Mouse (Mus musculus): ENCODE data around the gene Actl11. TPM values are rescaled to one million over a fixed set of nuclear protein-coding genes. Genes with fewer than 3 reads are reported as not detected.

Actl11 gene
- polyA plus RNA-seq, 1 experiment from 2014 or later: not detected

- Histone ChIP-seq H3K4me3 (ENCODE audit: low read depth, low read length) (no peak overlapping the region), H3K27me3 (ENCODE audit: control insufficient read depth, insufficient read depth, low read length) (no peaks in the 10 kb centered on the region), H3K27ac (ENCODE audit: low read depth, low read length) (no peak overlapping the region), H3K36me3 (ENCODE audit: control insufficient read depth, insufficient read depth, low read length) (no peaks in the 10 kb centered on the region), H3K9ac (ENCODE audit: low read depth, low read length) (no peak overlapping the region), H3K4me2 (replicated peaks; ENCODE audit: low read depth, low read length) (no peak overlapping the region), H3K4me1 (replicated peaks; ENCODE audit: control insufficient read depth, insufficient read depth, low read length) (no peaks in the 10 kb centered on the region), H3K9me3 (ENCODE audit: control insufficient read depth, low read length) (no peaks in the 10 kb centered on the region)
- DNase-seq (ENCODE audit: low spot score) (no peak), ATAC-seq (ENCODE audit: low FRiP score) (no peak)
- 63% methylated on average over 9 of the region's 9 CpGs for WGBS
Observed at GRCm38 (mm10) chr9:107926920-107927420, 1.3 kb upstream of the Actl11 start.

- Histone ChIP-seq H3K27ac (ENCODE audit: low read depth, low read length) (no peak overlapping the region), H3K4me2 (replicated peaks; ENCODE audit: low read depth, low read length) (no peak overlapping the region), H3K4me1 (replicated peaks; ENCODE audit: control insufficient read depth, insufficient read depth, low read length) (0 out of 2 replicates have a peak, but pooled peaks cover 3% of the 10 kb centered on the region), H3K9me3 (ENCODE audit: control insufficient read depth, low read length) (no peaks in the 10 kb centered on the region), H3K9ac (ENCODE audit: low read depth, low read length) (no peak overlapping the region), H3K27me3 (ENCODE audit: control insufficient read depth, insufficient read depth, low read length) (no peaks in the 10 kb centered on the region), H3K36me3 (ENCODE audit: control insufficient read depth, insufficient read depth, low read length) (no peaks in the 10 kb centered on the region), H3K4me3 (ENCODE audit: low read depth, low read length) (no peak overlapping the region)
- WGBS: 84% methylated on average over 5 of the region's 5 CpGs
- DNase-seq (ENCODE audit: low spot score) (no peak), ATAC-seq (ENCODE audit: low FRiP score) (no peak)
Observed at GRCm38 (mm10) chr9:107927749-107928148, 520 bp upstream of the Actl11 start.

GRCm38 (mm10) chr9:107932221-107932620 is 4.0 kb downstream of the Actl11 start:
- Histone ChIP-seq H3K9ac (ENCODE audit: low read depth, low read length) (no peak overlapping the region), H3K4me2 (replicated peaks; ENCODE audit: low read depth, low read length) (no peak overlapping the region), H3K27ac (ENCODE audit: low read depth, low read length) (no peak overlapping the region), H3K9me3 (ENCODE audit: control insufficient read depth, low read length) (no peaks in the 10 kb centered on the region), H3K36me3 (ENCODE audit: control insufficient read depth, insufficient read depth, low read length) (no peaks in the 10 kb centered on the region), H3K27me3 (ENCODE audit: control insufficient read depth, insufficient read depth, low read length) (peaks cover 4% of the 10 kb centered on the region), H3K4me3 (ENCODE audit: low read depth, low read length) (no peak overlapping the region), H3K4me1 (replicated peaks; ENCODE audit: control insufficient read depth, insufficient read depth, low read length) (peaks cover 17% of the 10 kb centered on the region)
- no peak for DNase-seq (ENCODE audit: low spot score)
- 63% methylated on average over 4 of the region's 4 CpGs for WGBS
- ATAC-seq (ENCODE audit: low FRiP score): no peak

GRCm38 (mm10) chr9:107934146-107934545 is 5.9 kb downstream of the Actl11 start:
- H3K36me3 ChIP-seq (ENCODE audit: control insufficient read depth, insufficient read depth, low read length): no peaks in the 10 kb centered on the region
- no peak for ATAC-seq (ENCODE audit: low FRiP score)
- H3K4me3 ChIP-seq (ENCODE audit: low read depth, low read length): no peak overlapping the region
- H3K27me3 ChIP-seq (ENCODE audit: control insufficient read depth, insufficient read depth, low read length): peaks cover 4% of the 10 kb centered on the region
- H3K9me3 ChIP-seq (ENCODE audit: control insufficient read depth, low read length): no peaks in the 10 kb centered on the region
- no peak overlapping the region for H3K9ac ChIP-seq (ENCODE audit: low read depth, low read length)
- no peak overlapping the region for H3K4me2 ChIP-seq (replicated peaks; ENCODE audit: low read depth, low read length)
- peaks cover 17% of the 10 kb centered on the region for H3K4me1 ChIP-seq (replicated peaks; ENCODE audit: control insufficient read depth, insufficient read depth, low read length)
- no peak overlapping the region for H3K27ac ChIP-seq (ENCODE audit: low read depth, low read length)
- WGBS: 87% methylated on average over 11 of the region's 11 CpGs
- DNase-seq (ENCODE audit: low spot score): no peak

- DNase-seq (ENCODE audit: low spot score) (no peak), ATAC-seq (ENCODE audit: low FRiP score) (no peak)
- Histone ChIP-seq H3K36me3 (ENCODE audit: control insufficient read depth, insufficient read depth, low read length) (no peaks in the 10 kb centered on the region), H3K4me2 (replicated peaks; ENCODE audit: low read depth, low read length) (peak within 1 kb of the TSS; percentile 69), H3K27ac (ENCODE audit: low read depth, low read length) (no peak within 1 kb of the TSS), H3K9me3 (ENCODE audit: control insufficient read depth, low read length) (no peaks in the 10 kb centered on the region), H3K27me3 (ENCODE audit: control insufficient read depth, insufficient read depth, low read length) (peaks cover 4% of the 10 kb centered on the region), H3K9ac (ENCODE audit: low read depth, low read length) (peak within 1 kb of the TSS; percentile 52), H3K4me1 (replicated peaks; ENCODE audit: control insufficient read depth, insufficient read depth, low read length) (peaks cover 17% of the 10 kb centered on the region), H3K4me3 (ENCODE audit: low read depth, low read length) (peak within 1 kb of the TSS; percentile 41)
- WGBS: 7% methylated on average over 3 of the region's 3 CpGs
Observed at GRCm38 (mm10) chr9:107935374-107935773, 7.1 kb downstream of the Actl11 start, which contains the start of gene Camkv. TSS of gene Camkv (plus strand) at chr9:107935674.

GRCm38 (mm10) chr9:107935790-107936214 is 7.5 kb downstream of the Actl11 start:
- Histone ChIP-seq H3K27me3 (ENCODE audit: control insufficient read depth, insufficient read depth, low read length) (peaks cover 4% of the 10 kb centered on the region), H3K27ac (ENCODE audit: low read depth, low read length) (no peak overlapping the region)
- under 1% methylated on average over 38 of the region's 41 CpGs for WGBS

GRCm38 (mm10) chr9:107936215-107936822 is 8.1 kb downstream of the Actl11 start:
- WGBS: 1% methylated on average over 29 of the region's 29 CpGs

More at GRCm38 (mm10) chr9:107935790-107936214, 7.5 kb downstream of the Actl11 start:
- Histone ChIP-seq H3K4me2 (replicated peaks; ENCODE audit: low read depth, low read length) (peak overlapping the region; percentile 69), H3K36me3 (ENCODE audit: control insufficient read depth, insufficient read depth, low read length) (no peaks in the 10 kb centered on the region), H3K9ac (ENCODE audit: low read depth, low read length) (peak overlapping the region; percentile 52; the same call in 1 of the 2 replicates), H3K4me1 (replicated peaks; ENCODE audit: control insufficient read depth, insufficient read depth, low read length) (peaks cover 17% of the 10 kb centered on the region), H3K9me3 (ENCODE audit: control insufficient read depth, low read length) (no peaks in the 10 kb centered on the region), H3K4me3 (ENCODE audit: low read depth, low read length) (peak overlapping the region; percentile 41)
- ATAC-seq (ENCODE audit: low FRiP score) (peak; percentile 52), DNase-seq (ENCODE audit: low spot score) (peak; percentile 56)

GRCm38 (mm10) chr9:107936831-107937230 is 8.6 kb downstream of the Actl11 start:
- peak overlapping the region; percentile 69 for H3K4me2 ChIP-seq (replicated peaks; ENCODE audit: low read depth, low read length)
- H3K9ac ChIP-seq (ENCODE audit: low read depth, low read length): peak overlapping the region; percentile 52; the same call in 1 of the 2 replicates
- H3K27me3 ChIP-seq (ENCODE audit: control insufficient read depth, insufficient read depth, low read length): peaks cover 4% of the 10 kb centered on the region
- no peak overlapping the region for H3K27ac ChIP-seq (ENCODE audit: low read depth, low read length)
- WGBS: 15% methylated on average over 3 of the region's 3 CpGs
- H3K4me3 ChIP-seq (ENCODE audit: low read depth, low read length): peak overlapping the region; percentile 41
- H3K9me3 ChIP-seq (ENCODE audit: control insufficient read depth, low read length): no peaks in the 10 kb centered on the region
- H3K4me1 ChIP-seq (replicated peaks; ENCODE audit: control insufficient read depth, insufficient read depth, low read length): peaks cover 17% of the 10 kb centered on the region
- ATAC-seq (ENCODE audit: low FRiP score): no peak
- no peak for DNase-seq (ENCODE audit: low spot score)
- no peaks in the 10 kb centered on the region for H3K36me3 ChIP-seq (ENCODE audit: control insufficient read depth, insufficient read depth, low read length)

More at GRCm38 (mm10) chr9:107936215-107936822, 8.1 kb downstream of the Actl11 start:
- no peak overlapping the region for H3K27ac ChIP-seq (ENCODE audit: low read depth, low read length)
- H3K4me2 ChIP-seq (replicated peaks; ENCODE audit: low read depth, low read length): peak overlapping the region; percentile 69
- H3K9me3 ChIP-seq (ENCODE audit: control insufficient read depth, low read length): no peaks in the 10 kb centered on the region
- peaks cover 4% of the 10 kb centered on the region for H3K27me3 ChIP-seq (ENCODE audit: control insufficient read depth, insufficient read depth, low read length)
- H3K36me3 ChIP-seq (ENCODE audit: control insufficient read depth, insufficient read depth, low read length): no peaks in the 10 kb centered on the region
- H3K9ac ChIP-seq (ENCODE audit: low read depth, low read length): peak overlapping the region; percentile 52
- DNase-seq (ENCODE audit: low spot score) (peak; percentile 58), ATAC-seq (ENCODE audit: low FRiP score) (peak; percentile 73)
- H3K4me1 ChIP-seq (replicated peaks; ENCODE audit: control insufficient read depth, insufficient read depth, low read length): peaks cover 17% of the 10 kb centered on the region
- peak overlapping the region; percentile 41 for H3K4me3 ChIP-seq (ENCODE audit: low read depth, low read length)
